Mouse (Mus musculus): ENCODE results near the gene Apobec2. TPM values are rescaled to one million over a fixed set of nuclear protein-coding genes. Genes with fewer than 3 reads are reported as not detected.

The Apobec2 gene
- total and polyA plus RNA-seq, 3 experiments, result 0.11 TPM; not detected in 2

DNA sequence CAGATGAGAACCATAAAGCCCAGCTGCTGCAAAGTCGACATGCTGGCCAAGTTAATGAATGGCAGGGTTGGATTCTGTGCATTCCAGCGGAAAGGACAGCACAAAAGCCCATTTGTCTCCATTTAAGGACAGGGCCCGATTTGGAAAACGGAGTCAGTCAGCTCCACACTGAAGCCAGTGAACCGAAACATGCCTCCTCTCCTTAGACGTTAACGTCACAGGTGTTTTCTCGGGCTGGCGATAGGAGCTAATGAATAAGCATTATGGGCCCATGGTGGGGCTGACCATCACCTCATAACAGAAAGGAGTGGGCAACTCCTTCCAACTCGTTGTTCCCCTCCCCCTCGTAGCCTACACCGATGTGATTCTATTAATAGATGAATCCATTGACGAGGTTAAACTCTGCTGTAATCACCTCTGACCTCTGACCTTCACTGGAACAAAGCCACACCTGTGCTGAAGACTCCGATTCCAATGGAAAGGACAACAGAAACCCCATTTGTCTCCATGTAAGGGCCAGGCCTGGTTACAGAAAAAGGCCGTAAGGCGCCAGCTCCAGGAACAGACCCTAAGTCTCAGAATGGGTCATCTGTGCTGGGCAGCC is 10.9 kb upstream of the Apobec2 start:
- ATAC-seq (ENCODE audit: extremely low read depth, insufficient number of reproducible peaks, low FRiP score, poor library complexity, severe bottlenecking), result no peak
- Histone ChIP-seq H3K4me3 (ENCODE audit: low read depth, low read length) (no peak overlapping the region), H3K9me3 (replicated peaks) (no peaks in the 10 kb centered on the region), H3K4me1 (ENCODE audit: insufficient read depth, low read depth, low read length) (peaks cover 28% of the 10 kb centered on the region), H3K36me3 (replicated peaks) (peaks cover 48% of the 10 kb centered on the region), H3K27me3 (ENCODE audit: insufficient read depth, low read length) (no peaks in the 10 kb centered on the region)
- TF ChIP-seq POLR2AphosphoS5 (IDR thresholded peaks at IDR 0.05; ENCODE audit: insufficient replicate concordance, low read depth, low read length), result no peak; the same call in 1 of the 2 replicates
- no peak for TF ChIP-seq GATA1 (IDR thresholded peaks at IDR 0.05; ENCODE audit: borderline replicate concordance, low read length)
- no peak for TF ChIP-seq GATA2 (IDR thresholded peaks at IDR 0.05; ENCODE audit: borderline replicate concordance, low read depth, low read length)
- no peak for TF ChIP-seq CTCF (IDR thresholded peaks at IDR 0.05; ENCODE audit: low read depth, low read length)
- TF ChIP-seq TAL1 (conservative IDR thresholded peaks at IDR 0.05; ENCODE audit: low read depth, low read length), result no peak
- no peak for DNase-seq (ENCODE audit: low spot score)

DNA sequence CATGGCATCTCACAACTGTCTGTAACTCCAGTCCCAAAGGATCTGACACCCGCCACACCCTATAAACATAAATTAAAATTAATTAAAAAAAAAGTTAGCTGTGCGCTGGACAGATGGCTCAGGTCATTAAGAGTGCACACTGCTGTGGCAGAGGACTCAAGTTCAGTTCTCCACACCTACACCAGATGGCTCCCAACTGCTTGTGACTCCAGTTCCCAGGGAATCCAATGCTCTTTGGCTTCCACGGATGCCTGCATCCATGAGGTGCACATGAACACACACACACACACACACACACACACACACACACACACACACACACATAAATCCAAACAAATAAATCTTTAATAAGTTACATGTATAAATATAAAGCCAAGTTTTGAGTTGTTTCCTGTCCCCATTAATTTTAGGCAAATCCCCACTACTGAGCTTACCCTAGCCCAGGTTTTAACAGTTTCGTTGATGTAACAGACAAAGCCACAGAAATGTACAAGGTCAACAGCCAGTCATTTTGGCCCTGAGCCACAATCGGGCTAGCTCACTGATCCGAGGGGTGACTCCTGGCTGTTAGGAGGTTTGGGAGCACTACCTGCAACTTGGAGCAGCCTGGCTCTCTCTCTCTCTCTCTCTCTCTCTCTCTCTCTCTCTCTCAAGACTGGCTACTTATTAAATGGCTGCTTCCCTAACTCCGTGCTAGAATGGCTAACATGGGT is 10.2 kb upstream of the Apobec2 start:
- TF ChIP-seq GATA2 (IDR thresholded peaks at IDR 0.05; ENCODE audit: borderline replicate concordance, low read depth, low read length) (no peak), CTCF (IDR thresholded peaks at IDR 0.05; ENCODE audit: low read depth, low read length) (no peak), TAL1 (conservative IDR thresholded peaks at IDR 0.05; ENCODE audit: low read depth, low read length) (no peak), POLR2AphosphoS5 (IDR thresholded peaks at IDR 0.05; ENCODE audit: insufficient replicate concordance, low read depth, low read length) (no peak; the same call in 1 of the 2 replicates), GATA1 (IDR thresholded peaks at IDR 0.05; ENCODE audit: borderline replicate concordance, low read length) (no peak)
- Histone ChIP-seq H3K36me3 (replicated peaks) (peaks cover 40% of the 10 kb centered on the region), H3K4me1 (ENCODE audit: insufficient read depth, low read depth, low read length) (peaks cover 22% of the 10 kb centered on the region), H3K4me3 (ENCODE audit: low read depth, low read length) (no peak overlapping the region), H3K9me3 (replicated peaks) (no peaks in the 10 kb centered on the region), H3K27me3 (ENCODE audit: insufficient read depth, low read length) (no peaks in the 10 kb centered on the region)
- ATAC-seq (ENCODE audit: extremely low read depth, insufficient number of reproducible peaks, low FRiP score, poor library complexity, severe bottlenecking) (no peak), DNase-seq (ENCODE audit: low spot score) (no peak)

DNA sequence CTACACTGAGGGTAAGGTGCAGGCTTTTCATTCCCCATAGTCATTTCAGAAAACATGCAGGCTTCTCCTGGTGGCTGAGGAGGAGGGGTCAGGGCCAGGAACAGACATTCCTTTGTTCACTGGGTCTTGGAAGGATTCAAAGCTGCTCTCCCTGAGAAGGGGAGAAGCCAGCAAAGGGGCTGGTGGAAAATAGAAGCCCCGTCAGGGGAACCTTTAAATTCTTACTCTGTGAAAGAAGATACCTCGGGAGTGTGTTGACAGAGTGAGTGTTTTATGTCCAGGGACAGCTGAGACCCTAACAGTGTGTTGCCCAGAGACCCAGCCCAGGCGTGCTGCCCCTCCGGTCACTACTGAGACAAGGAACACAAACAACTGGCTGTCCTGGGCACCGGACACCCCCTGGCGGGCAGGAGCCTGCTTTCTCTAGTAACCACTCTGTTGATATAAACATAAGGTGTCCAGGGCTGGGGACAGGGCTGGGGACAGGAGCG is 4.7 kb upstream of the Apobec2 start:
- Histone ChIP-seq H3K36me3 (replicated peaks) (no peaks in the 10 kb centered on the region), H3K4me1 (ENCODE audit: insufficient read depth, low read depth, low read length) (peaks cover 11% of the 10 kb centered on the region), H3K27me3 (ENCODE audit: insufficient read depth, low read length) (peaks cover 2% of the 10 kb centered on the region; the same call in 1 of the 2 replicates), H3K9me3 (replicated peaks) (no peaks in the 10 kb centered on the region), H3K4me3 (ENCODE audit: low read depth, low read length) (no peak overlapping the region)
- DNase-seq (ENCODE audit: low spot score), result no peak
- TF ChIP-seq GATA1 (IDR thresholded peaks at IDR 0.05; ENCODE audit: borderline replicate concordance, low read length) (no peak), GATA2 (IDR thresholded peaks at IDR 0.05; ENCODE audit: borderline replicate concordance, low read depth, low read length) (no peak), POLR2AphosphoS5 (IDR thresholded peaks at IDR 0.05; ENCODE audit: insufficient replicate concordance, low read depth, low read length) (no peak), CTCF (IDR thresholded peaks at IDR 0.05; ENCODE audit: low read depth, low read length) (no peak), TAL1 (conservative IDR thresholded peaks at IDR 0.05; ENCODE audit: low read depth, low read length) (no peak)
- ATAC-seq (ENCODE audit: extremely low read depth, insufficient number of reproducible peaks, low FRiP score, poor library complexity, severe bottlenecking), result no peak

DNA sequence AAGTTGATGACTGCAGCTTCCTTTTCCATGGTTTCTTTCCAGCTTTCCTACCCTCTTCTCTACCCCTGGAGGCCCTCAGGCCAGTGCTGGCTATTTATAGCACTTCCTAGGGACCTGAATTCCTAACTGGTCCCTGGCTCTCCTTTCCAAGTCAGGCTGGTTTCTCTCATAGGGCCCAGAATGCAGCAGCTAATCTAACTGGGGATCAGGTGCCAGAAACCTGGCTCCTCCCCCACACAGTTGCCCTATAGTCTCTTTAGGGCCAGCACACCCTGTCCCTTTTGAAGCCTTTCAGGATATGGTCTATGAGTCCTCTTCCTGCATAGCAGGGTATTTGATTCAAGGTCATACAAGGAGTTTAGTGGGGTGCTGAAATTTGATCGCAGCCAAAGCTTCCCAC is 3.8 kb upstream of the Apobec2 start:
- no peaks in the 10 kb centered on the region for H3K9me3 ChIP-seq (replicated peaks)
- no peak for ATAC-seq (ENCODE audit: extremely low read depth, insufficient number of reproducible peaks, low FRiP score, poor library complexity, severe bottlenecking)
- DNase-seq (ENCODE audit: low spot score), result no peak
- H3K4me3 ChIP-seq (ENCODE audit: low read depth, low read length), result no peak overlapping the region
- peaks cover 2% of the 10 kb centered on the region; the same call in 1 of the 2 replicates for H3K27me3 ChIP-seq (ENCODE audit: insufficient read depth, low read length)
- no peaks in the 10 kb centered on the region for H3K36me3 ChIP-seq (replicated peaks)
- no peak for TF ChIP-seq CTCF (IDR thresholded peaks at IDR 0.05; ENCODE audit: low read depth, low read length)
- no peak for TF ChIP-seq TAL1 (conservative IDR thresholded peaks at IDR 0.05; ENCODE audit: low read depth, low read length)
- no peak for TF ChIP-seq GATA2 (IDR thresholded peaks at IDR 0.05; ENCODE audit: borderline replicate concordance, low read depth, low read length)
- TF ChIP-seq GATA1 (IDR thresholded peaks at IDR 0.05; ENCODE audit: borderline replicate concordance, low read length), result no peak
- no peak for TF ChIP-seq POLR2AphosphoS5 (IDR thresholded peaks at IDR 0.05; ENCODE audit: insufficient replicate concordance, low read depth, low read length)
- H3K4me1 ChIP-seq (ENCODE audit: insufficient read depth, low read depth, low read length), result peaks cover 14% of the 10 kb centered on the region

DNA sequence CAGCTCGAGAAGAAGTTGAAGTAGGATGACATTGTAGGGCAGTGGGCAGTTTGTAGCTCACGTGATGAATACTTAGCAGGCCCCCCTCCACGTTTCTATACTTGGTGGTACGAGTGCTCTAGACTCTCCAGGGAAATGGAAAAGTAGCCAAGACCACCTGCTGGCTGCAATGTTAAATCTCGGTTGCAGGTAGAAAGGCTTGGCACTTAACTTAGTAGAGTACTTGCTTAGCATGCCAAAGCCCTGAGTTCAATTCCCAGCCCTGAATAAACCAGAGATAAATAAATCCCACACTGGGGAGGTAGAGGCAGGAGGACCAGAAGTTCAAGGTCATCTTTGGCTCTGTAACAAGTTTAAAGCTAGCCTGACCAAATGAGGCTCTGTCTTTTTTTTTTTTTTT is 1.7 kb upstream of the Apobec2 start:
- Histone ChIP-seq H3K4me1 (ENCODE audit: insufficient read depth, low read depth, low read length) (peaks cover 19% of the 10 kb centered on the region), H3K9me3 (replicated peaks) (no peaks in the 10 kb centered on the region), H3K4me3 (ENCODE audit: low read depth, low read length) (no peak overlapping the region), H3K27me3 (ENCODE audit: insufficient read depth, low read length) (peaks cover 2% of the 10 kb centered on the region; the same call in 1 of the 2 replicates), H3K36me3 (replicated peaks) (no peaks in the 10 kb centered on the region)
- DNase-seq (ENCODE audit: low spot score), result no peak
- ATAC-seq (ENCODE audit: extremely low read depth, insufficient number of reproducible peaks, low FRiP score, poor library complexity, severe bottlenecking), result no peak
- TF ChIP-seq TAL1 (conservative IDR thresholded peaks at IDR 0.05; ENCODE audit: low read depth, low read length), result no peak
- TF ChIP-seq CTCF (IDR thresholded peaks at IDR 0.05; ENCODE audit: low read depth, low read length), result no peak
- TF ChIP-seq GATA1 (IDR thresholded peaks at IDR 0.05; ENCODE audit: borderline replicate concordance, low read length), result no peak
- TF ChIP-seq POLR2AphosphoS5 (IDR thresholded peaks at IDR 0.05; ENCODE audit: insufficient replicate concordance, low read depth, low read length), result no peak
- TF ChIP-seq GATA2 (IDR thresholded peaks at IDR 0.05; ENCODE audit: borderline replicate concordance, low read depth, low read length), result no peak

DNA sequence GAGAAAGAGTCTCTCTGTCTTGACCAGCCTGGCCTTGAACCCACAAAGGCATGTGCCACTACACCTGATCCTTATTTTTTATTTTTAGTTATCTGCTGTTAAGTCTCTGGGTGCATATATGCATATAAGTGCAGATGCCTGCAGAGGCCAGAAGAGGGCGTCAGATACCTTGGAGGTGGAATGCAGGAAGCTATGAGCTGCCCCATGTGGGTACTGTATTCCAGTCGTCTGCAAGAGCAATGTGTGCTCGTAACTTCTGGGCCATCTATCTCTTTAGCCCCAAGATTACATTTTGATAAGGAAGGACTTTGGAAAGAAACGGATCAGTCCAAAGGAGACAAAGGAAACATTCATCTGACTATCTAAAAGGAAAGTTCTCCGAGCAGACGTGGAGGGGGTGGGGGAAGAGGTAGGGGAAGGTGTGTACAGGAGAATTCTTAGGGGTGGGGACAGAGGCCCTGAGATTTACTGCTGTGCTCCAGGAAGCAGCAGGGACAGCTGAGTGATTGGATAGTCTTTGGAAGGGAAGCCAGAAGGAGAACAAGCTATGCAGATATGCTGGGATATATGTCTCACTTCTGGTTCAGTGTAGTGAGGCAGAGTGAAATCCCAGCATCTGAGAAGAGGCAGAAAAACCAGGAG is 1.1 kb upstream of the Apobec2 start:
- no peak for DNase-seq (ENCODE audit: low spot score)
- ATAC-seq (ENCODE audit: extremely low read depth, insufficient number of reproducible peaks, low FRiP score, poor library complexity, severe bottlenecking), result no peak
- Histone ChIP-seq H3K9me3 (replicated peaks) (no peaks in the 10 kb centered on the region), H3K4me3 (ENCODE audit: low read depth, low read length) (no peak overlapping the region), H3K27me3 (ENCODE audit: insufficient read depth, low read length) (peaks cover 5% of the 10 kb centered on the region; the same call in 1 of the 2 replicates), H3K4me1 (ENCODE audit: insufficient read depth, low read depth, low read length) (peaks cover 19% of the 10 kb centered on the region), H3K36me3 (replicated peaks) (no peaks in the 10 kb centered on the region)
- no peak for TF ChIP-seq GATA1 (IDR thresholded peaks at IDR 0.05; ENCODE audit: borderline replicate concordance, low read length)
- TF ChIP-seq GATA2 (IDR thresholded peaks at IDR 0.05; ENCODE audit: borderline replicate concordance, low read depth, low read length), result no peak
- TF ChIP-seq POLR2AphosphoS5 (IDR thresholded peaks at IDR 0.05; ENCODE audit: insufficient replicate concordance, low read depth, low read length), result no peak
- no peak for TF ChIP-seq CTCF (IDR thresholded peaks at IDR 0.05; ENCODE audit: low read depth, low read length)
- no peak for TF ChIP-seq TAL1 (conservative IDR thresholded peaks at IDR 0.05; ENCODE audit: low read depth, low read length)

All from G1E (cell line).